Mouse (Mus musculus) cerebellum, adult 9-11 months (tissue): ENCODE data around the gene AI467606.

ENCODE experiments used
- DNase-seq: peaks from one replicate; pipeline ENCODE4 v3.0.0; 2022

AI467606 gene

DNA sequence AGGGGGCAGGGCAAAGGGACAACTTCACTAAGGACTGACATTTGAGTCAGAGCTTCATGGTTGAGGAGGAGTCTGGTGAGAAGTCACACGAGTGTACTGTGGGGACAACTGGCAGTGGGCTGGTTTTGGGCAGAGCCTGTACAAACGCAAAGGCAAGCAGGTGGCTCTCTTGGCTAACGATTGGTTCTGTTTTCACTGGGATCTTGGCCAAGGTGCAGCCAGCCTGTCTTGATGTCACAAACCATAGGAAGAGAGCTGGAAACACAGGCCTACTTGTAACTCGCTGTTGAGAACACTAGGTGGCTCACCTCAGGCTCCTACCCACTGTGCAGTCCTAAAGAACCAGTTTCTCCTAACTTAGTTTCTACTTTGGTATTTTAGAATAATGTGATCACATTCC is 38.5 kb downstream of the AI467606 start:
- peak; percentile 64 for DNase-seq

- DNase-seq = no peak
Measured at GRCm38 (mm10) chr7:127133125-127133524, 42.0 kb downstream of the AI467606 start.

DNA sequence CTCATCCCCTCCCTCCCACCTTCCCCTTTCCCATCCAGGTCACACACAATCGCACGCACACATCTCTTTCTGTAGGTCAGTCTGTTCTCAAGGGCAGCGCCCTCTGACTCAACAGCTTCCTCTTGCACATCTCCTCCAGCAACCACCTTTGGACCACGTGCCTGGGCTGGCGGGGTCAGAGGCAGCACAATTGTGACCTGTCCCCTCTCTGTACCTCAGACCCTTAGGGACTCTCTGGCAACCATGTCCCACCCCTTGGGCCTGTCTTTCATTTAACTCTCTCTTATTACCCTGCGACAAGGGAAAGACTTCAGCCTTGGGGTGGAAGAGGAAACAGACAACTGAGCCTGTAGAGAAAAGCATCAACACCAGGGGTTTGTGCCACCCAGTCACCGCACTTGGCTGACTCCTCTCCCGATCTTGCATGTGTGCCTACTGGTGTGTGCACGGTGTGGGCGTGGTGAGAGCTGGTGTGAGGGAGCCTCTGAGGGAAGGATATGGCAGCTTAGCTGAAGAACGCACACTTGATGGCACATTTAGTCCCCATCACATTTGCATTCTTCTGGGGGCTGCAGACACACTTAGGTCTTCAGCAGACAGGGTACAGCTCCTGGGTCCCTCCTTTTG is 43.8 kb downstream of the AI467606 start:
- DNase-seq = no peak

DNA sequence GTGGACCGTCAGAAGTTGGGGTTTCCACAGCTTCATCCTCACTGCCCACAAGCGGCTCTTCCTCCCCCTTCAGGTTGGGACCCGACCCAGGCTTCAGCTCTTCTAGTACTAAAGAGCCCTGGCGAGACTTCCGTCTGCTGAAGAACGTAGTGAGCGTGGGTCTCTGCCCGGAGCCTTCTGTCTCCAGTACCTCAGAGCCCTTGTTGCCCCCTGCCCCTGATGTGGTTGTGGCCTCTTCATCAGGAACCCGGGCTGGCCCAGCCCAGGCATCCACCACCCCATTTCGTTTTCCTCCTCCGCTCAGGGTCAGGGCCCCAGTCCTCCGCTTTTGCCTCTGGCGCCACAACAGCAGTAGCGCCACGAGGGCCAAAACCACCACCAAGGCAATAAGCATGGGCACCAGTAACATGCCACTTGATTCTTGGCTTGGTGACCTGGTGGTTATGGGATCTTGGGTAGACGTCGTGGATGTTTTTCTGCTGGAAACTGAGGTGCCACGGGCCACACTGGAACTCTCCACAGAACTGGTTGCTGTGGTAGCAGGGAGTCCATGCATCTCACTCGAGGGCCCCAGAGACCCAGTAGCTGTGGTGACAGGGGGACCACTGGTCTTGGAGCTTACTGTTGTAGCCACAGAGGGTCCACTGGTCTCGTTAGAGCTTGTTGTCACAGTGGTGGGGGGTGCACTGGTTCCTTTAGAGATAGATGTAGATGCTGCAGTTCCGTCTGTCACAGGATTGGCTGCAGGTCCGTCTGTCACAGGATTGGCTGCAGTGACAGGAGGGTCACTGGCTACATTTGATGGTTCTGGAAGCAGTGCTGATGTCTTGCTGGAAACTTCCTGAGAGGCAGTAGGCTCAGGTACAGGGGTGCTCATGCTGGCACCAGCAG is 45.3 kb downstream of the AI467606 start:
- DNase-seq = no peak

DNA sequence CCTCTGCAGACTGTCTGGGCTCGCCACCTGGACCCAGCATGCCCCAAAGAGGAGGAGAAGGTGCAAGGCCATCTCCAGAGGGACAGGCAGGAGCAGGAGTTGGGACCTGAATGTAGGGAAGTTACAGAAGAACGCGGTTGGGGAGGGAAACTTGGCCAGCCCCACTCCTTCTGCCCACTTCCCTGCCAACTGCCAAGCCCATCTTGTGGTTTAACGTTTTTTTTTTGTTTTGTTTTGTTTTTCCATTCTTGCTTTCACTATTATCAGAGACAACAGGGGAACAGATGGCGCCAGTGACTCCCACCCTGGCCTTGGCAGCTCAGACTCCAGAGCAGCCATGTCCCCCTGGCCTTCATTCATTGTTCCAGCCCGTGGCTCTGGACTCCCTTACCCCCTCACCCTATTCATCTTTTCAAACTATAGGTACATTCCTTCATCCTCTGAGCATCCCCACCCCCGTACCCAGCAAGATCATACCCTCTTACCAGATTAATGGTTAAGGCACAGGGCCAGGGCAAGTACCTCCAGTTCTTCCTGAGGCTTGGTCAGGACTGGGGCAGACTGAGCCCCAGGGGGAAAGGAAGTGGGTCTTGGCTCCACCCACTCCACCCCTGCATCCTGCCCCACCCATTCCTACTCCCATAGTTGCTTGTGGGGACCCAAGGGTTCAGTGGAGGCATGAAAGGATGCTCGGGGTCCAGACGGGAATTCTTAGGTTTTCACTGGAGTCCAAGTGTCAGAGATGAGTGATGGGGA is 46.3 kb downstream of the AI467606 start, which contains the start of gene Spn:
Gene Spn (minus strand): TSS at position 562 of the 756 bp plus-strand sequence.
- DNase-seq = no peak

DNA sequence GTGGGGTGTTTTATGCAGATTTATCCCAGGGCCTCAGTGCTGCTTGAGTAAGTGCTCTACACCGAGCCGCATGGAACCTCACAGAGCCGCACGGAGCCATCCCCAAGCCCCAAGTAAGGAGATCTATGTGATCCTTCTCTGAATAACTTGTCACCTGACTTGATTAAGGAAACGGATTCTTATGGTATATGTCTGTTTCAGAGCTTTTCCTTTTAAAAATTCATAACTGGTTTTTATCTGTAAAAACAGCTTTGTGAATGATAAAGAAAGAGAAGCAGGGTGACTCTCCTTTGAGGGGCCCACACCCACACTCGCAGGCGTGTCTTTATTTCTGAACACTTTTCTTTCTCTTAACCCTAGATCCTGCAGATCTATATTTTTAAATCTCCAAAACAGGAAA is 47.9 kb downstream of the AI467606 start:
- no peak for DNase-seq

DNA sequence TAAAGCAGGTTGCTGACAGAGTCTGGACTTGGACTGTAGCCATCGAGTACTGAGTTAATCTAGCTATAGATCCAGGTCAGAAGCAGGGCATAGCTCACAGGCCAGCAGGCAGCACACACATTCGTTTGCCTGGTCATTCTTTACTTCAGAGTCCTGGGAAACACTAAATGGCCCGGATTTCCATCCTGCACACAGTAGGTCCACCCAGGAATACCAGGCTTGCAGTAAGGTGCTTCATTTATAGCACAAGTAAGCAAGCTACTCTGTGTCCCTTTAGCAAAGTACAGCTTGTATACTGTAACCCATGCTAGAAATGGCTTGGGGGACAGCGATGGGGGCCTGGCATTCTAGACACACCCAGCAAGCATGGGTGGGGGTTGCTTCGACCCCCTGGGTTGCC is 48.4 kb downstream of the AI467606 start:
- DNase-seq = no peak

DNA sequence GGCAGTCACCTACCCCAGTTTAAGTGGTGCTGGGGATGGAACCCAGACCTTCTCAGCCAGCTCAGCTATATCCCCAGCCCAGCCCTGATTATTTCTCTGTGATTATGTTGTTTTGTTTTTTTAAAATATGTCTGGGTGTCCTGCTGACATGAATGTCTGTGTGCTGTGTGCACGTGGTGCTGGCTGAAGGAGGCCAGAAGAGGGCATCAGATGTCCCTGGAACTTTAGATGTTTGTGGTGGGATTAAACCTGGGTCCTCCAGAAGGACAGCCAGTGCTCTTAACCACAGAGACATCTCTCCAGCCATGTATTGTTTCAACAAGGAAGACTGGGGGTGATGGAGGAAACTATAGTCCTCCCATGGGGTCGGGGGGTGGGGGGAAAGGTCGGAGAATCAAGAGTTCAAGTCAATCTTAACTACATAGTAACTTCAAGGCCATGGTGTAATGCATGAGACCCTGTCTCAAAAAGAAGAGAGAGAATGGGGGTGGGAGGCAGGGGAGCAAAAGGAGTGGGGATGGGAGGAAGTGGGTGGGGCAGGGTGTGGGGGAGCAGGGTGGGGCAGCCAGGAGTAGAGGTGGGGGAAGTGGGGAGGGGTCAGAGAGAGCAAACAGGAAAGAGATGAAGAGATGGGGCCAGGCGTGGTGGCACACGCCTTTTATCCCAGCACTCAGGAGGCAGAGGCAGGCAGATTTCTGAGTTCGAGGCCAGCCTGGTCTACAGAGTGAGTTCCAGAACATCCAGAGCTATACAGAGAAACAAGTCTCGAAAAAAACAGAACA is 49.7 kb downstream of the AI467606 start:
- no peak for DNase-seq

- no peak for DNase-seq
Measured at GRCm38 (mm10) chr7:127142214-127142613, 51.1 kb downstream of the AI467606 start.

- DNase-seq = no peak
Measured at GRCm38 (mm10) chr7:127142666-127143065, 51.5 kb downstream of the AI467606 start.
